Mouse (Mus musculus) heart, postnatal 0 days (tissue): ENCODE measurements around the gene Slc4a3.

Source experiments
- CTCF ChIP-seq: IDR thresholded peaks from 2 replicates; pipeline ENCODE4 v1.5.1; 2016; ENCODE audit warnings: antibody characterized with exemption, control low read depth, low read depth
- EP300 ChIP-seq: IDR thresholded peaks from 2 replicates; pipeline ENCODE4 v1.6.1; 2016; ENCODE audit warnings: antibody characterized with exemption, low read depth

- TF ChIP-seq EP300 (no peak), CTCF (no peak)
Measured at GRCm38 (mm10) chr1:75509586-75509985, 36.5 kb upstream of the Slc4a3 start.
